Mouse (Mus musculus) erythroblast, embryonic 14.5 days (primary cell): ENCODE data around the gene Gtf2e1.

ENCODE experiments used
- GATA1 ChIP-seq: IDR thresholded peaks from 2 replicates; pipeline ENCODE4 v1.6.1; 2012; ENCODE audit warnings: low read length, inconsistent platforms, mixed read lengths
- TAL1 ChIP-seq: IDR thresholded peaks from 3 replicates; pipeline ENCODE4 v1.6.1; 2012; ENCODE audit warnings: low read length, inconsistent platforms, mixed read lengths

GRCm38 (mm10) chr16:37580651-37581050 lies 41.1 kb upstream of the Gtf2e1 start:
- no peak for TF ChIP-seq TAL1
- no peak for TF ChIP-seq GATA1
